Mouse (Mus musculus) small intestine, adult 2 months (tissue): ENCODE measurements around the gene Masp1.

Source experiments
- CTCF ChIP-seq: fragments of 200-500 bp; IDR thresholded peaks from 2 replicates; pipeline ENCODE4 v1.5.1; 2012; ENCODE audit warnings: low read depth, mild to moderate bottlenecking, control low read depth, inconsistent platforms, low read length, moderate library complexity, mixed read lengths; ENCODE audit not compliant: insufficient replicate concordance, insufficient read length; ENCODE audit errors: extremely low read depth
- POLR2A ChIP-seq: fragments of 200-500 bp; IDR thresholded peaks from 2 replicates; pipeline ENCODE4 v1.6.1; 2012; ENCODE audit warnings: low read depth, mild to moderate bottlenecking, control low read depth, inconsistent platforms, low read length, moderate library complexity

- TF ChIP-seq CTCF (no peak), POLR2A (no peak)
Observed at GRCm38 (mm10) chr16:23544361-23544760, 23.7 kb upstream of the Masp1 start.
